Mouse (Mus musculus): ENCODE data around the gene Nudt13. TPM values are rescaled to one million over a fixed set of nuclear protein-coding genes. Genes with fewer than 3 reads are reported as not detected.
"Not testable (repeated sequence)": the region's sequence is repeated elsewhere in the genome, so short reads cannot be mapped to it uniquely, and the experiment has no call there.

Gene Nudt13
- total RNA-seq (2014; fragmentation: Nextera tagmentation) (17.5 and 18.2 TPM in 2 replicates), total RNA-seq (2017) (8.0 and 15.7 TPM in 2 replicates)

GRCm38 (mm10) chr14:20294117-20294892 lies at the start of gene Nudt13:
Gene Nudt13, plus strand, starts transcription at chr14:20294697.
- peak; percentile 98 for ATAC-seq (replicated peaks; ENCODE audit: poor library complexity, severe bottlenecking)

DNA sequence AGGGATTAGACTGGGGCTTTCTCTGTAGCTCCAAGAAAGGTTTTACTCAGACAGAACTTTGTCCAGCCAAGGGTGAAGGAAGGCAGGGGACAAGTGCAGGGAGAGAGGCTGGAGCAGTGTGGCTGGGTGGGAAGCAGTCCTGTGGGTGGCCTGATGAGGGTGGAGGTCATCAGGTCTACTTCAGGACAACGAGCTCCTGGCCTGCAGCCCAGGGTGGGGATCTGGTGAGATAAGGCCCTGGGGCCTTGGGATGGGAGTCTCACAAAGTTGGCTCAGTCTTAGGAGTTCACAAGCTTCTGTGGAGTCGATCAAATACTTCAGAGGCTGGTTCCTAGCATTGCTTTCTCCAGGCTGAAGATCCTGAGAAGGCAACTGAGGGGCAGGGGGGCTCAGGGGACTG lies 49.2 kb upstream of the Nudt13 start:
- ATAC-seq (replicated peaks; ENCODE audit: poor library complexity, severe bottlenecking), result no peak

DNA sequence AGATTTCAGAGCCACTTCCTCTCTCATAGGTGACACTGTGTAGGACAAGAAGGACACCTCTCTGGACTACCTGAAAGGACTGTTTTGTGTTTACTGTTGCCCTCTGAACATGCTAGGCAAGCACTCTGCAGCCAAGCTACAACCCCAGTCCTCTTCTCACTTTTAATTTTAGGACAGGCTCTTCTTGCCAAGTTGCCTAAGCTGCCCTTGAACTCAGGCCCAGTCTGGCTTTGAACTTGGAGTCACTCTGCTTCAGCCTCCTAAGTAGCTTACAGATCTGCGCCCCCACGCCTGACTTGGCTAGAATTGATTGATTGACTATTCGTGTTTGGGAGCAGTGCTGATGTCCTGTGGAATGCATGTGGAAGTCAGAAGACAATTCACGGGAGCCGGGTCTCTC lies 48.6 kb upstream of the Nudt13 start:
- ATAC-seq (replicated peaks; ENCODE audit: poor library complexity, severe bottlenecking), result no peak

- ATAC-seq (replicated peaks; ENCODE audit: poor library complexity, severe bottlenecking), result no peak
These were observed 47.7 kb upstream of the Nudt13 start for GRCm38 (mm10) chr14:20246811-20247266.

DNA sequence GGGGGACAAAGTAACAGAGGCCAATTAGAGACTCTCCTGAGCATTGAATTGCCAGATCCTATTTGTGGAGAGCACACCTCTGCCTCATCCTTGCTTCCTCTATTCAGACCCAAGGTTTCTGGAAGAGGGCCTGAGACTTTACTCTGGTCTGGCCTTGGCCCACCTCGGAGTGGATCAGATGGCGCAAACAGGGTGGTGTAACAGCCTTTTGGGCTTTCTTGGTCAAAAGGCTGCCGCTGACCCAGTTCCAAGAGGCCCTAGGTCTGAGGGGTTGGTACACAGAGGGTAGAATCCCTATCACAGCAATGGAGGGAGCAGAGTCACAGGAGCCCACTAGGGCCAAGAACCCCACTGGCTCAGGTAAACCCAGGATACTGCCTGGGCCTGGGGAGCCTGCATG lies 46.5 kb upstream of the Nudt13 start:
- ATAC-seq (replicated peaks; ENCODE audit: poor library complexity, severe bottlenecking), result no peak

GRCm38 (mm10) chr14:20250237-20251171 lies 44.0 kb upstream of the Nudt13 start:
- ATAC-seq (replicated peaks; ENCODE audit: poor library complexity, severe bottlenecking), result no peak

GRCm38 (mm10) chr14:20258185-20259113 lies 36.0 kb upstream of the Nudt13 start:
- ATAC-seq (replicated peaks; ENCODE audit: poor library complexity, severe bottlenecking), result peak; percentile 82

- ATAC-seq (replicated peaks; ENCODE audit: poor library complexity, severe bottlenecking), result no peak
These were observed 32.2 kb upstream of the Nudt13 start for GRCm38 (mm10) chr14:20262346-20262745.

- no peak for ATAC-seq (replicated peaks; ENCODE audit: poor library complexity, severe bottlenecking)
These were observed 26.1 kb upstream of the Nudt13 start for GRCm38 (mm10) chr14:20268421-20268820.

DNA sequence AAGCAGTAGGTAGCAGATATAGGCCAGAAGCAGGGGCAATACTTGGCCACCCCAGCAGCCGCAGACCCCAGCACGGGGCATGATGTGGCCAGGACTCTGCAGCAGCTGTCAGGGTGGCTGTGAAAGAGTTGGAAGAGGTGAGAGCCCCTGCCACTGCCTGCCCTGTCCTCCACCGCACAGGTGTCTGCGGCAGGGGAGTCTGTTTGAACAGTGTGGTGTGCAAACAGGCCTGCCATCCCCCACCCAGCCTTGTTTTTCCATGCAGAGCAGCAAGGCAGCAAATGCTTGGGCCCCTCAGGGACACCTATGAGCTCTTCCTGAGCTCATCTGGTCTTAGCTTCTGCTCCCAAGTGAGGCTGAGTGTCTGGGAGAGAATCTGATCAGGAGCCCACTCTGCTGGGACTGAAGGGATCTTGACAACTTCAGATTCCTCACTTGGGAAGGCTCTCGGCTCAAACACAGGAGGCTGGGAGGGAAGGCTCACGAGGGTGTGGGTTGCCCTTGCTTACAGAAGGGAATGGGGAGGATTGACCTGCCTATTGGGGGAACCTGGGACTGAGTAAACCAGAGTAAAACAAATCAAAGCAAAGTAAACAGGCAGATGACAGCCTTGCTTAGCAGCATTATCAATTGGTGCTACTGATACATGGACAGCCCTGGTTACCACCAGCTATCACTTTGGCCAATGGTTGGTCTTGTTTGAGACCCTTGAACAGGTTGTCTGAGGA lies 25.3 kb upstream of the Nudt13 start, which contains the start of gene Kcnk16:
TSS of gene Kcnk16 (minus strand) at position 118 of the 728 bp plus-strand sequence.
- no peak for ATAC-seq (replicated peaks; ENCODE audit: poor library complexity, severe bottlenecking)

- no peak for ATAC-seq (replicated peaks; ENCODE audit: poor library complexity, severe bottlenecking)
These were observed 3.1 kb upstream of the Nudt13 start for GRCm38 (mm10) chr14:20291391-20291790.

GRCm38 (mm10) chr14:20294947-20295346 lies 450 bp downstream of the Nudt13 start:
- ATAC-seq (replicated peaks; ENCODE audit: poor library complexity, severe bottlenecking), result no peak

DNA sequence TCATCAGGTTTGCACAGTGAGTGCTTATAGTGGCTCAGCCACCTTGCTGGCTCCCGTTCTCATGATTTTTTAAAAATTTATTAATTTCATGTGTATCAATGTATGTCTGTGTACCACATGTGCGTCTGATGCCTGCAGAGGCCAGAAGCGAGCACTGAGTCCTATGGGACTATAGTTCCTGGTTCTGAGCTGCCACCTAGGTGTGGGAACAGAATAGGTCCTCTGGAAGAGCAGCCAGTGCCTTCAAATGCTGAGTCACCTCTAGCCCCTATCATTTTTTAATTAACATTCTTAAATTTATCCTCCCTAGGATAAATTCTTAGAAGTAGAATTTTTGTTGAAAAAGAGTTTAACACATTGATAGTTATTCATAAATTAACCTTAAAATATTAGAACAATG lies 3.1 kb downstream of the Nudt13 start:
- ATAC-seq (replicated peaks; ENCODE audit: poor library complexity, severe bottlenecking), result no peak

- ATAC-seq (replicated peaks; ENCODE audit: poor library complexity, severe bottlenecking), result peak; percentile 65
These were observed 3.6 kb downstream of the Nudt13 start for GRCm38 (mm10) chr14:20298131-20298530.

- ATAC-seq (replicated peaks; ENCODE audit: poor library complexity, severe bottlenecking), result not testable (repeated sequence)
These were observed 10.6 kb downstream of the Nudt13 start for GRCm38 (mm10) chr14:20305085-20305484.

DNA sequence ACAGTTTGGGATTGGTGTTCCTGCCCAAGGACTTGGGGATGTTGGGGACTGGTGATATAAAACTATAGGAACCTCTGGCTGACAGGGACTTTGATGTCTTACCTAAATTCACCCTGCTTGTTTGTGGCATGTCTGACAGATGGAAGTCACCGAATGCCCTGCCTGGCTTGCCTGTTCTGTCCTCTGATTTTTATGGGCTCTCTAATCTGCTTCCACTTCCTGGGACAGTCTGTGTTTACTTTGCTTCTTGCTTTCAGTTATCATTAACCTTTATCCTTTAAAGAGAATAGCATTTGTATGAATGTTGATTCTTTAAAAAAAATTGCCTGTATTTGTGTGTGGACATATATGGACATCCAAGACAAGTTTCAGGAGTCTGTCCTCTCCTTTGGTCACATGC lies 20.6 kb downstream of the Nudt13 start:
- ATAC-seq (replicated peaks; ENCODE audit: poor library complexity, severe bottlenecking), result no peak

- ATAC-seq (replicated peaks; ENCODE audit: poor library complexity, severe bottlenecking), result peak; percentile 56; the same call in 1 of the 2 replicates
These were observed 24.9 kb downstream of the Nudt13 start for GRCm38 (mm10) chr14:20319420-20319819.

DNA sequence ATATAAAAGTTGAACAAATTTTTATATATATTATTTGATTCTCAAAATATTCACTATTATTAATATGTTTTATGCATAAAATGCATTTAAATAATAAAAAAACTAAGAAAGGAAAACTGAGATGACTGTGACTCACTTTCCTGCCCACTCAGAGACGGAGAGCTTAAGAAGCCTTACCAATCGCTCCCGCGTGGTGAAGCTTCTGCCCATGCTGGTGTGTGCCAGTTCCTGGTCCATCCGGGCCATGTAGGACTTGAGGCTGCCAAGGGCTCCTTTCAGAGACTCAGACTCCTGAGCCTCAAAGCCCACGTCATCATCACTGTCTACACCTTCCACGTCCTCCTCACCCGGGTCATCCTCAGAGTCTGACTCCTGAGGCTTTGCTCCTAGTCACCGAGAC lies 29.7 kb downstream of the Nudt13 start:
- no peak for ATAC-seq (replicated peaks; ENCODE audit: poor library complexity, severe bottlenecking)

DNA sequence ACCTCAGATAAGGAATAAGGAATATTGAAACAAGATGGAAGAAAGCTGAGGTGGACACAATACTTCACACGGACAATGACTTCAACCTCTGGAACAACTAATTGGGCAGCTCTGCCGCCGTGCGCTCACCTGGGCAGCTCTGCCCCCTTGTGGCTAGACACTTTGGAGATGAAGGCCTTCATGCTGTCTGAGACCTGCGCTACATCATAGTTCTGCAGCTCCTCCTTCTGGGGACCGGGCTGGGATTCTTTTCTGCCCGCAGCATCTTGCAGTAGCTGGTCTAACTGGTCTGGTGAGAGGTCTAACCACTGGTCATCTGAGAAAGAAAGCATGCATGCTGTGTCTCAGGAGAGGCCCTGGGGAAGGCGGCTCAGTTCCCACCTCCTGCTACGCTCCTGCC lies 34.0 kb downstream of the Nudt13 start:
- no peak for ATAC-seq (replicated peaks; ENCODE audit: poor library complexity, severe bottlenecking)
